Mouse (Mus musculus) embryonic facial prominence, embryonic 11.5 days (tissue): Measurements from ENCODE around the gene Zbtb40. TPM values are rescaled to one million over a fixed set of nuclear protein-coding genes. Genes with fewer than 3 reads are reported as not detected.
A peak's percentile ranks its signal among the peaks of the same experiment; 100 is the strongest.

Source experiments
- ATAC-seq: fragments of 200-750 bp; cut with Nextera tagmentation; replicated peaks from 2 replicates; pipeline ENCODE4 v1.8.0; 2017; ENCODE audit warnings: low read depth; ENCODE audit not compliant: insufficient number of reproducible peaks, low FRiP score, low TSS enrichment
- DNase-seq: peaks from one replicate; pipeline ENCODE4 v3.0.0-alpha.2; 2015; ENCODE audit warnings: low spot score
- H3K27ac ChIP-seq: fragments of 300-500 bp; sonication (generic); replicated peaks from 2 replicates; pipeline ENCODE4 v1.5.1; 2014; ENCODE audit warnings: mild to moderate bottlenecking, low read depth, low read length, control low read depth
- H3K27me3 ChIP-seq: fragments of 300-500 bp; sonication (generic); 2 replicates; pipeline ENCODE4 v1.6.1; 2014; ENCODE audit warnings: mild to moderate bottlenecking, low read length, moderate library complexity, mixed read lengths; ENCODE audit not compliant: control insufficient read depth, insufficient read depth
- H3K36me3 ChIP-seq: fragments of 300-500 bp; sonication (generic); replicated peaks from 2 replicates; pipeline ENCODE4 v1.6.1; 2014; ENCODE audit warnings: low read depth, mild to moderate bottlenecking, low read length, moderate library complexity, mixed read lengths; ENCODE audit not compliant: control insufficient read depth, insufficient read depth
- H3K4me1 ChIP-seq: fragments of 300-500 bp; sonication (generic); 2 replicates; pipeline ENCODE4 v1.6.1; 2014; ENCODE audit warnings: low read length, mixed read lengths; ENCODE audit not compliant: control insufficient read depth, insufficient read depth
- H3K4me2 ChIP-seq: fragments of 300-500 bp; sonication (generic); 2 replicates; pipeline ENCODE4 v1.6.1; 2014; ENCODE audit warnings: low read depth, mild to moderate bottlenecking, control low read depth, low read length, moderate library complexity
- H3K4me3 ChIP-seq: fragments of 300-500 bp; sonication (generic); 2 replicates; pipeline ENCODE4 v1.5.1; 2014; ENCODE audit warnings: low read depth, low read length, control low read depth
- H3K9ac ChIP-seq: fragments of 300-500 bp; sonication (generic); replicated peaks from 2 replicates; pipeline ENCODE4 v1.6.1; 2014; ENCODE audit warnings: mild to moderate bottlenecking, control low read depth, low read length
- H3K9me3 ChIP-seq: fragments of 300-500 bp; sonication (generic); replicated peaks from 2 replicates; pipeline ENCODE4 v1.6.1; 2016; ENCODE audit warnings: mild to moderate bottlenecking, low read length, inconsistent platforms, mixed read lengths; ENCODE audit not compliant: control insufficient read depth
- WGBS: fragments of 180-500 bp; shearing (Covaris S2); extraction: QIAGEN DNeasy Blood & Tissue Kit; methylation state at CpG from one replicate; pipeline ENCODE4 v1.1.7; 2014; 5-methylcytosine and 5-hydroxymethylcytosine counted together
- polyA plus RNA-seq: library from polyadenylated mRNA; unstranded; fragments of >200 nt; fragmentation: Nextera tagmentation; extraction: Ambion mirVana; gene quantifications from 2 replicates; pipeline ENCODE4 v1.2.1, GENCODE M21; 2014

Gene Zbtb40
- polyA plus RNA-seq, 1 experiment from 2014 or later, result 3.3 TPM

GRCm38 (mm10) chr4:137071204-137071603 is 22.6 kb upstream of the Zbtb40 start:
- no peaks in the 10 kb centered on the region for H3K4me1 ChIP-seq
- no peaks in the 10 kb centered on the region for H3K36me3 ChIP-seq
- no peak overlapping the region for H3K9ac ChIP-seq
- 79% methylated on average over 6 of the region's 6 CpGs for WGBS
- DNase-seq (no peak), ATAC-seq (no peak)
- no peaks in the 10 kb centered on the region for H3K9me3 ChIP-seq
- H3K27me3 ChIP-seq, result no peaks in the 10 kb centered on the region
- H3K27ac ChIP-seq, result no peak overlapping the region
- H3K4me3 ChIP-seq, result no peak overlapping the region
- H3K4me2 ChIP-seq, result no peak overlapping the region

DNA sequence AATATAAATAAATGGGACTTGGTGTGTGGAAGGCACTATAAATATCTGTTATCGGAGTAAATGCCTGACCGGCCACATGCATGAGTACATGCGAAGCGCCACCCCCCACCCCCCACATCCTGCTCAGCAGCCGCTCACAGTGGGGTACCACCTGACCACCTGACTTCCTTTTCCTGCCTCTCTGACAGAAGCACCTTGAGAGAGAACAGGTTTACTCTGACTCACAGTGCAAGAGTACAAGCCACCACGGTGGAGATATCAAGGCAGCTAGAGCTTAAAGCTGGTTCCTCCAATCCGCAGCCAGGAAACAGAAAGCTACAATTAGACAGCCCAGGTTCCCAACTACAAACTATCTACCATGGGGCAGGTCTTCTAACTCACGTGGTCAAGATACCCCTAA is 19.9 kb upstream of the Zbtb40 start:
- H3K9ac ChIP-seq, result no peak overlapping the region
- 34% methylated on average over 8 of the region's 8 CpGs for WGBS
- no peaks in the 10 kb centered on the region for H3K27me3 ChIP-seq
- no peak for DNase-seq
- no peak for ATAC-seq
- no peak overlapping the region for H3K4me3 ChIP-seq
- no peak overlapping the region for H3K27ac ChIP-seq
- H3K4me1 ChIP-seq, result no peaks in the 10 kb centered on the region
- no peak overlapping the region for H3K4me2 ChIP-seq
- no peaks in the 10 kb centered on the region for H3K36me3 ChIP-seq
- no peaks in the 10 kb centered on the region for H3K9me3 ChIP-seq

DNA sequence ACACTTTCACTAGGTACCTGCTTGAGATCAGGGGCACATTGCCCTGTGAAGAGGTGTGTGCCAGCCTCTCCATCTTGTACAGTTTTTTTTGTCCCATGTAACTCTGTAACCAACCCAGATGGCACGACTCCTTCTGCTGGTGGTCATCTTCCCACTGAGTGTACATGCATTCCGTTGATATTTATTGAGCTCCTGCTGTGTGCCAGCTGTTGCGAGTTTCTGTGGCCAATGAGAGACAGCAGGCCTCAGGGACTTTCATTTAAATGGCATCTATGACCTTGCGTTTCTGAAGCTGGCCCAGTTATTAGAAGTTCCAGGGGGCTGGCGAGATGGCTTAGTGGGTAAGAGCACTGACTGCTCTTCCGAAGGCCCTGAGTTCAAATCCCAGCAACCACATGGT is 17.2 kb upstream of the Zbtb40 start:
- no peaks in the 10 kb centered on the region for H3K9me3 ChIP-seq
- DNase-seq, result no peak
- H3K4me2 ChIP-seq, result no peak overlapping the region
- no peaks in the 10 kb centered on the region for H3K4me1 ChIP-seq
- H3K36me3 ChIP-seq, result no peaks in the 10 kb centered on the region
- WGBS, result 76% methylated on average over 6 of the region's 6 CpGs
- H3K27me3 ChIP-seq, result no peaks in the 10 kb centered on the region
- ATAC-seq, result no peak
- no peak overlapping the region for H3K4me3 ChIP-seq
- no peak overlapping the region for H3K9ac ChIP-seq
- no peak overlapping the region for H3K27ac ChIP-seq

- no peak overlapping the region for H3K4me3 ChIP-seq
- no peaks in the 10 kb centered on the region for H3K9me3 ChIP-seq
- no peak for ATAC-seq
- H3K27me3 ChIP-seq, result no peaks in the 10 kb centered on the region; the same call in 1 of the 2 replicates
- WGBS, result 62% methylated on average over 3 of the region's 3 CpGs
- no peak overlapping the region for H3K9ac ChIP-seq
- H3K4me1 ChIP-seq, result no peaks in the 10 kb centered on the region
- H3K4me2 ChIP-seq, result no peak overlapping the region
- H3K36me3 ChIP-seq, result no peaks in the 10 kb centered on the region
- H3K27ac ChIP-seq, result no peak overlapping the region
- DNase-seq, result no peak
Measured at GRCm38 (mm10) chr4:137054932-137055331, 6.3 kb upstream of the Zbtb40 start.

GRCm38 (mm10) chr4:137053810-137054209 is 5.2 kb upstream of the Zbtb40 start:
- Histone ChIP-seq H3K27ac (no peak overlapping the region), H3K4me2 (no peak overlapping the region), H3K9me3 (no peaks in the 10 kb centered on the region), H3K4me3 (no peak overlapping the region), H3K9ac (no peak overlapping the region), H3K36me3 (no peaks in the 10 kb centered on the region), H3K4me1 (no peaks in the 10 kb centered on the region), H3K27me3 (no peaks in the 10 kb centered on the region; the same call in 1 of the 2 replicates)
- no peak for ATAC-seq
- DNase-seq, result no peak
- 86% methylated on average over 5 of the region's 5 CpGs for WGBS

DNA sequence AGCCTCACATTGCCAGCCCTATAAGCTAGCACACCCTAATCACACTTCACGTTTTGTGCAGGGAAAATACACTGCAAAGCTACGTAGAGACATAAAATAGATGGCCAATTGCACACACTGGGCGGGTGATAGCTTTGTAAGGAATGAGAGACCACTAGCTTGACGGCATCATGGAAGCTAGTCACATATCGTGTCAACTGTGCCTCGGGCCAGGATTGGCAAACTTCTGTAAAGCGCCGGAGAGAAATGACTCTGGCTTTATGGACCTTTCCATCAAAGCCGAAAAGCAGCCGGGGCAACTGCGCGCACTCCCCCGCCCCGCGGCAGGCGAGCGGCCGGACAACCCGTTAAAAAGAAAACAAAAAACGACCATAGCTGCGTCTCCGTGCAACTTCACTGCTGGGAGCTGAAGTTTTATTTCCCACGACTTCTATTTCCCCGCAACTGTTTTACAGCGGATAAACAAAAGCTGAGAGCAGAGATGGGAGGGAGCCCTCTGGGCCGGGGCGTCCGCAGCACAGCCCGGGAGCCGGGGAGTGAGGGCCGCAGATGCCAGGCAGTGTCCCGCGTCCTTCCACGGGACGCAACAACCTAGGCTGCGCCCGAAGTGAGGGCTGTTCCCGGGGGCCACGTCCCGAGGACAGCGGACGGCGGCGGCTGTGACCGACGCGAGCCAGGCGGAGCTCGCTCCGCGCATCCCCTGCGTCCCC is 606 bp downstream of the Zbtb40 start:
- Histone ChIP-seq H3K9me3 (no peaks in the 10 kb centered on the region), H3K4me2 (peak overlapping the region; percentile 69), H3K9ac (peak overlapping the region; percentile 84), H3K27ac (0 out of 2 replicates have a peak overlapping the region, but pooled peaks have one; percentile 44), H3K4me1 (no peaks in the 10 kb centered on the region), H3K4me3 (peak overlapping the region; percentile 90), H3K27me3 (no peaks in the 10 kb centered on the region; the same call in 1 of the 2 replicates), H3K36me3 (no peaks in the 10 kb centered on the region)
- under 1% methylated on average over 52 of the region's 52 CpGs for WGBS
- DNase-seq (peak; percentile 28), ATAC-seq (peak; percentile 81)

DNA sequence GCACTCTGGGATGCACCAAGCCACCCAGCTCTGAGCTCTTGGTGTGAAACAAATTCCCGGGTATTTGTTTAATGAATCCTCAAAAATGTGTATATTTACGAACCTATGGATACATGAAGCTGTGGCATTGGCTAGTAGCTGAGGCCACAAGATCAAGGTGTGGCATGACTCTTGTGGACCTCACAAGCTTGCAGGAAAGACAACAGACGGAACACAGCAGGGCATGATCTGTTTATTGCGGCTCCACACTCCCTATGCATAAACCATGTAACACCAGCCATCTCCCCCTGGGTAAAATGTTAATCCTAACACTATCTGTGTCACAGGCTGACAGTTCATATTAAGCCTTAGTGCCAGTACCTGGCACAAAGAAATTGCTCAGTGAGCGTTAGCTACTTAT is 2.5 kb downstream of the Zbtb40 start:
- ATAC-seq (no peak), DNase-seq (no peak)
- Histone ChIP-seq H3K9ac (no peak overlapping the region), H3K27ac (no peak overlapping the region), H3K4me1 (peaks cover 2% of the 10 kb centered on the region; the same call in 1 of the 2 replicates), H3K27me3 (no peaks in the 10 kb centered on the region; the same call in 1 of the 2 replicates), H3K4me3 (no peak overlapping the region), H3K9me3 (no peaks in the 10 kb centered on the region), H3K4me2 (no peak overlapping the region), H3K36me3 (no peaks in the 10 kb centered on the region)
- WGBS, result 88% methylated on average over 5 of the region's 5 CpGs

DNA sequence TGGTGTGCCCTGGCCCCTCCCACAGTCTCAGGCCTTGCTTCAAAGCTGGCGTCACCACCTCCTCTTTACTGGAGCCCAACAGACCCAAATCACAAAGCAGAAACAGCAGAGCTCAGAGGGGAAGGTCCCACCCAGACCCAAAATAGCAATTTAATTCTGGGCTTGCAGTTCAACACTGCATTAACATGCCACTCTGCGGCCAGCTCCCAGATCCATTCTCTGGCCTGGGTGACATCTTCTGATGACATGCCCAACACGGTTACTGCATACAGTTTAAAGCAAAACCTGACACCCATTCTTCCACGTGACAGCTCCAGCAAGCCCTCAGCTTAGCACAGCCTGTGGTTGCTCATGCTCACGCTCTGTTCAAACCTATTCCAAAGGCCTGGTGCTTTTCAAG is 4.1 kb downstream of the Zbtb40 start:
- WGBS, result 39% methylated on average over 5 of the region's 5 CpGs
- no peak overlapping the region for H3K4me2 ChIP-seq
- DNase-seq, result no peak
- no peaks in the 10 kb centered on the region for H3K36me3 ChIP-seq
- no peak overlapping the region for H3K27ac ChIP-seq
- H3K9ac ChIP-seq, result no peak overlapping the region
- no peaks in the 10 kb centered on the region for H3K9me3 ChIP-seq
- peaks cover 2% of the 10 kb centered on the region; the same call in 1 of the 2 replicates for H3K4me1 ChIP-seq
- no peak for ATAC-seq
- no peaks in the 10 kb centered on the region for H3K27me3 ChIP-seq
- H3K4me3 ChIP-seq, result no peak overlapping the region
